Mouse (Mus musculus): ENCODE measurements around the gene Abhd2. TPM values are rescaled to one million over a fixed set of nuclear protein-coding genes. Genes with fewer than 3 reads are reported as not detected.

The Abhd2 gene
- total RNA-seq, 2 experiments from 2014 or later: 107 to 115 TPM

GRCm38 (mm10) chr7:79311420-79311988, 38.5 kb downstream of the Abhd2 start:
- intact Hi-C loops (cut with DNase I): loop anchor here (5.0 kb wide), 1 partner anchor 36 kb away; no protein-coding TSS in a partner anchor
- DNase-seq (ENCODE audit: low spot score in 2 of 2): no peak

DNA sequence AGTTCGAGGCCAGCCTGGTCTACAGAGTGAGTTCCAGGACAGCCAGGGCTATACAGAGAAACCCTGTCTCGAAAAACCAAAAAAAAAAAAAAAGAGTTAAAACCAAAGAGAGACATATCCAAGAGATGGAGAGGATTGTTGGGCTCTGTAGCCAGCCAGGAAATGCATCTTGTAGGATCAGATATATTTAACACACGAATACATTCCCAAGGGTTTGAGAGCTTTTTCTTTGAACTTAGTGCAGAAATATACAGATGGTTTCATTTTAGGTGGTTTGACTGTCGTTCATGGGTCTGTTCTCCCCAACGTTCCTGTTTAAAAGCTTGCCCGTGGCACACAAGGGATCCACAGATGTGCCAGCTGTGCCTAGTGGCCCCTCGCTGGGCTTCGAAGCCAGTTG, 39.2 kb downstream of the Abhd2 start:
- intact Hi-C loops (cut with DNase I): loop anchor here (5.0 kb wide), 1 partner anchor 35 kb away; no protein-coding TSS in a partner anchor
- DNase-seq (ENCODE audit: low spot score in 2 of 2): no peak

DNA sequence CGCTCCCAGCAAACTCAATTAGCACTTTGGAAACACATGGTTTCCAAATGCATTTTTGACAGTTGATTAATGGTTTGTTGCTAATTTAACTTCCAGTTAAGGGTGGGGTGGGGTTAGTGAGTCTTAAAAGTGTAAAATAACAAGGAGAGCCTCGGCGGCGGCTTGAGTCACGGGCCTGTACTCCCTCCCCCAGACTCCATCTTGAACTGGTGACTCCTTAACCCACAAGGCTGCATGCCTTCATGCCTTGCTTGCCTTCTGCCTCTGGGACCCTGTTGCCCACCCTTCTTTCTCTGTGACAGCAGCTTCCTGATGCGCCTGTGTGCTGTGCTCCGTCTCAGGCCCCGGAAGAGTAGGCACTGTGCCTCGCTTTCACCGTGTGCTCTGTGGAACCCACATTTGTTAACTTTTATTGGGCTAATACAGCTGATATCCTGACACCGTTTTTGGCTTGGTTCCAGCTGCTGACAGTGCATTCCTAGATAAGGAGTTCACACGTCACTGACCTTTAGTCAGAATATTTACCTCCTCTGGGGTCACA, 40.6 kb downstream of the Abhd2 start:
- intact Hi-C loops (cut with DNase I): loop anchor here (5.0 kb wide), 1 partner anchor 34 kb away; no protein-coding TSS in a partner anchor
- DNase-seq (ENCODE audit: low spot score in 2 of 2): no peak

- intact Hi-C loops (cut with DNase I): loop anchor here (5.0 kb wide), 1 partner anchor 33 kb away; no protein-coding TSS in a partner anchor
Measured at GRCm38 (mm10) chr7:79314517-79314916, 41.5 kb downstream of the Abhd2 start.

DNA sequence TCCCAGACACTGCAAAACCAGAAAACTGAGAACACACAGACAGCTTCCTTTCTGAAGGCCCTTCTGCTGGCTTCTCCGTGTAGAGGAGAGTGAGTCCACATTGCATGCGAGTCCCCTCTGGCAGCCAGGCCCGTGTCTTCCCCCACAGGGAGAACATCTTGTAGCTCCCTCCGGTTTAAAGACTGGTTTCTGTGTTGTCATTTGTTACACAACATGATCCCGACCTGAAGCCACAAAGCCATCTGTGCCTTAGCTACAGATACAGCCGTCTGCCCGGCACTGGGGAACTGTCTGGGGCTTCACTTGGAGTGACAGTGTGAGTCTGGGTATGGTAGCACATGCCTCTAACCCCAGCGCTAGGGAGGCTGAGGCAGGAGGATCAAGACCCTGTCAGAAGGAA, 42.1 kb downstream of the Abhd2 start:
- intact Hi-C loops (cut with DNase I): no loop called here
- no peak for DNase-seq (ENCODE audit: low spot score in 2 of 2)

More at GRCm38 (mm10) chr7:79314517-79314916, 41.5 kb downstream of the Abhd2 start:
- no peak for DNase-seq (ENCODE audit: low spot score in 2 of 2)

GRCm38 (mm10) chr7:79316069-79316695, 43.2 kb downstream of the Abhd2 start:
- no peak for DNase-seq (ENCODE audit: low spot score in 2 of 2)
- intact Hi-C loops (cut with DNase I): no loop called here

GRCm38 (mm10) chr7:79317576-79317975, 44.6 kb downstream of the Abhd2 start:
- intact Hi-C loops (cut with DNase I): no loop called here
- no peak for DNase-seq (ENCODE audit: low spot score in 2 of 2)

DNA sequence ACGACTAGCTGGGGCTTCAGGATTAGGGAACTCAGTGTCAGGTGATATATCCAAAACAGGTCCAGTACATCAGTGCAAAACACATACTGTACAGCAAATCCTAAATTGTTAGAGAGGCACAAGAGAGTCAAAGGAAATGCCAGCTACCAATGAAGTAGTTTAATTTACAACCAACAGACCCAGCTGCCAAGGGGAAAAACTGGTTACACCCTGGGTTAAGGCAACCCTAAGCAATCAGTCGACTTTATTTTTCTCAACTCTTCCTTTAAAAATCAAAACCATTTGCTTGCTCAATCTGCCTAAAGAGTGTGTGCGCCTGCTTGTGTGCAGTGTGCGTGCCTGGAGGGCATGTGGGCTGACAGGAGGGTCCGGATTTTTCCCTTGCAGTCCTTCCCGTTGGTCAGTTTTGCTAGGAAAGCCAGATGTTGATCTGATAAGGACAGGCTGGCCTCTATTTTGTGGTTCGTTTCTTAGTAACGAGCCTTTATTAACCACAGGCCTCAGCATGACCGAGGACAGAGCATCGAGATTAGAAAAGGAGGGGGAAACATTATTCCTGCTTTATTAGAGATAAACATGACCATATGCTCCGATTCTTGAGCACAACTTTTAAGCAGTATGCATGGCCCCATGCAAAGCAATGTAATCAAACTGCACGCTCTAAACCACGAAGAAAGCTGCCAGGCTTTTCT, 45.3 kb downstream of the Abhd2 start:
- no peak for DNase-seq (ENCODE audit: low spot score in 2 of 2)
- intact Hi-C loops (cut with DNase I): no loop called here

GRCm38 (mm10) chr7:79323855-79324254, 50.9 kb downstream of the Abhd2 start:
- DNase-seq (ENCODE audit: low spot score in 2 of 2): no peak
- intact Hi-C loops (cut with DNase I): no loop called here

DNA sequence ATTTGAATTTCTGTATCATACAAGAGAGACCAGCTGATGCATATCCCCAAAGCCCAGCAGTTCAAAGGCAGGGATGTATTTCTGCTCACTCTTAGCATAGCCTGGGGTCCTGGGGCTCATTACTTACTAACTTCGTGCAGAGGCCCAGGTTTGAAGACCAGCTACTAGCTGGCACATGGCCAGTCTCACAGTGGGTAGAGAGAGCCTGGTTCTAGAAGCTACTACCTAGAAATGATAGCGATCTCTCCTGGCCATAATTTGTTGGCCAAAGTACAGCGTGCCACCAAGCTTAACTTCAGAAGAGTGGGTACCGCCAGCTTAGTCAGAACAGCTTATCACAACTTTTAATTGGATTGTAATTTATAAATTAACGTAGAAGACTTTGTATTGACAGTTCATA, 55.8 kb downstream of the Abhd2 start:
- no peak for DNase-seq (ENCODE audit: low spot score in 2 of 2)
- intact Hi-C loops (cut with DNase I): no loop called here

DNA sequence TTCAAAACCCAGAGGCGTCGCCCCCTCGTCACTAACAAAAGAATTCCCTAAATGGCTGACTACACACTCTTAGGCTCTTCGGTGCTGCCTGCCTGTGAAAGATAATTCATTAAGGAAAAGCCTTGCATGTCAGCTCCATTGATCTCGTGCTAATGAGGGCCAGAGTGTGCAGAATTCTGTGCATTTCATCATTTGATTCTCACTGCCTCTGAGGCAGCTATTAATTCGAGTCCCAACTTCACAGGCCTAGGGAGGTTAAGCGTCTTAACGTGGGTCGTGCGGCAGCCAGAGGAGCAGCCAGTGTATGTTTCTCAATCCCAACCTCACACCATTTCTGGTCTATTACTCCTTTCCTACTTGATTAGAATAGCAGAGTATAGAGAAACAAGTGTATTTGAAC, 58.2 kb downstream of the Abhd2 start:
- intact Hi-C loops (cut with DNase I): no loop called here
- DNase-seq (ENCODE audit: low spot score in 2 of 2): no peak

DNA sequence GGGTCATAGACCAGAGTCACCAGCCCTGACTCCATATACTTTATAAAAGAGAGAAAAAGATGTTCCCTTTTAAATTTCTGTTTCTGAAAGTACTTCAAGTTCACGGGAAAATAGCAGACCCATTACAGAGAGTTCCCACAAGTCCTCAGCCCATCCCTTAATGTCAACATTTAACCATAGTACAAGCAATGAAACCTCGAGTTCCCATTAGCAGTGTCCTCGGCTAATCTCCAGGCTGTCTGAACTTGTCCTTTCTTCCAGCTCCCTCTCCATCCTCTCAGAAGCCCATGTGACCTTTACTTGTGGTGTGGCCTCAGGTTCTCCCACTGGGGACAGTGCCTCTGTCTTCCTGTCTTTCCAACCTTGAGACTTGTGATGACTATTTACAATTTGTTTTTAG, 60.4 kb downstream of the Abhd2 start:
- intact Hi-C loops (cut with DNase I): no loop called here

DNA sequence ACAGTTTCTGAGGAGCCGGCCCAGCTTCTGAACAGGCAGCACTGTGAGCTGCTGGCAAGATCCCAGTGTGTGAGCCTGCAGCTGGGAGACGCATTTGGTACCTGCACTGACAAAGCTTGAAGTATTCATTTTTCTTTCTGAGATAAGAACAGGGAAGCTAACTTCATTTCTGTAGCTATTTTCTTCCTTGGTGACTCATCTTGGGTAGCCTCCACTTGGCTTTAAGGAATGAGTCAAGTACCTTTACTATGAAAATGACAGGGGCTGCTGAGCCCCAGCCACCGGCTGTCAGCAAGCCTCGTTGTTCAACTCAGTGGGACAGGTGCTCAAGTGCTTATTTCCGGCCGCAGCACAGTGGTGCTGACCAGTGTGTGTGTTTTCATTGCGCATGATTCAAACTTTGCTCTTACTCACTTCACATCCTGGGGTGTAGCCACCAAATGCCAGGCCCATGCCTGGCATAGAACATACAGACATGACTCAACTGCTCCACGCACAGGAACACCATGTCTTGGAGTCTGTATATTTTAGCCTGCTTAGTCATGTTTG, 63.4 kb downstream of the Abhd2 start:
- intact Hi-C loops (cut with DNase I): no loop called here

More for the DNA sequence above, 60.4 kb downstream of the Abhd2 start:
- DNase-seq (ENCODE audit: low spot score in 2 of 2): no peak

GRCm38 (mm10) chr7:79345902-79346301, 72.9 kb downstream of the Abhd2 start:
- intact Hi-C loops (cut with DNase I): loop anchor here (5.0 kb wide), 1 partner anchor 34 kb away; no protein-coding TSS in a partner anchor
- DNase-seq (ENCODE audit: low spot score in 2 of 2): no peak

More for the DNA sequence above, 63.4 kb downstream of the Abhd2 start:
- peak in 1 of 2 experiments; percentile 75 for DNase-seq (ENCODE audit: low spot score in 2 of 2)

DNA sequence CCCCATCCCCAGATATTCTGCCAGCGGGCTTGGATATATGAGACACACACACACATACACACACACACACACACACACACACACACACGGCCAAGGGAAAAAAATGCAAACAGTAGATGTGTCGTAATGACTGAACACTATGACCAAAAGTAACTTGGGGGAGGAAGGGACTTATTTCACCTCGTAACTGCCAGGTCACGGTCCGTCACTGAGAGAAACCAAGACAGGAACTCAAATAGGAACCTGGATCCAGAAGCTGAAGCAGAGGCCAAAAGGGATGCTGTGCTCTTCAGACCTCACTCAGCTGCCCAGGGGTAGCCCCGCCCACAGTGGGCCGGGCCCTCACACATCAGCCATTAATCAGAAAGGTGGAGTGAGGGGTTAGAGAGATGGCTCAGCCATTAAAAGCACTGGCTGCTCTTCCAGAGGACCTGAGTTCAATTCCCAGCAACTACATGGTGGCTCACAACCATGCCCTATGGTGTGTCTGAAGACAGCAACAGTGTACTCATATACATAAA, 73.6 kb downstream of the Abhd2 start:
- intact Hi-C loops (cut with DNase I): loop anchor here (5.0 kb wide), 1 partner anchor 34 kb away; no protein-coding TSS in a partner anchor
- no peak for DNase-seq (ENCODE audit: low spot score in 2 of 2)

DNA sequence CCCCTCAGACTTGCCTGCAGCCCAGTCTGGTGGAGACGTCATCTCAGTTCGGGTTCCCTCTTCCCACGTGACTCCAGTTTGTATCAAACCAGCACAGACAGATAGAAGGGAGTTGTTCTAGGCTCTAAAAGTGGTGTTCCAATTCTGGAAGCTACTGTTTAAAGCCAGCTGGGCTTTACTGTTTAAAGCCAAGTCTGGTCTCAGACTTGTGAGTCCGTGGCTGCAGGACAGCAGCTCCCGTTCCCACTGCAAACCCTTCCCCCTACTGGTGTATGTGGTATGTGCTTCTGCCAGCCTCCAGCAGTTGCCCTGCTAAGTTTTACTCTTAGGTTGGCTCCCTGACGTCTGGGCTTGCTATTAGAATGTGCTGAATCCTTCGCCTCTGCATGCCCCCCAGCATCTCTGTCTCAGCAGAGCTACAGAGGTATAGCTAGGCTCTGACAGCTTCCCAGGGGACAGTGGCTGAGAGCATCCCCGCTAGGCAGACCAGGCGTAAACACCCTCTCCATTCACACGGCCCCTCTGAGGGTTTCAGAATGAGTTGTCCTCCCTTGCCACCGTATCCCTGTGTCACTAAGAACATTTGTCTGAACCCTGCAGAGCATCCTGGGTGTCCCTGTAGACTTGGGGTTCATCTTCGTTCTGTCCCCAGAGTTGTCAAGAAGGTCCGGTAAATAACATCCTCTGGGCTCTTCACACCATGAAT, 74.3 kb downstream of the Abhd2 start:
- intact Hi-C loops (cut with DNase I): loop anchor here (5.0 kb wide), 1 partner anchor 35 kb away; no protein-coding TSS in a partner anchor
- DNase-seq (ENCODE audit: low spot score in 2 of 2): no peak

- intact Hi-C loops (cut with DNase I): loop anchor here (1.0 to 5.0 kb wide), 2 partner anchors 37 to 103 kb away; no protein-coding TSS in a partner anchor
- no peak for DNase-seq (ENCODE audit: low spot score in 2 of 2)
Measured at GRCm38 (mm10) chr7:79348816-79349215, 75.8 kb downstream of the Abhd2 start.

DNA sequence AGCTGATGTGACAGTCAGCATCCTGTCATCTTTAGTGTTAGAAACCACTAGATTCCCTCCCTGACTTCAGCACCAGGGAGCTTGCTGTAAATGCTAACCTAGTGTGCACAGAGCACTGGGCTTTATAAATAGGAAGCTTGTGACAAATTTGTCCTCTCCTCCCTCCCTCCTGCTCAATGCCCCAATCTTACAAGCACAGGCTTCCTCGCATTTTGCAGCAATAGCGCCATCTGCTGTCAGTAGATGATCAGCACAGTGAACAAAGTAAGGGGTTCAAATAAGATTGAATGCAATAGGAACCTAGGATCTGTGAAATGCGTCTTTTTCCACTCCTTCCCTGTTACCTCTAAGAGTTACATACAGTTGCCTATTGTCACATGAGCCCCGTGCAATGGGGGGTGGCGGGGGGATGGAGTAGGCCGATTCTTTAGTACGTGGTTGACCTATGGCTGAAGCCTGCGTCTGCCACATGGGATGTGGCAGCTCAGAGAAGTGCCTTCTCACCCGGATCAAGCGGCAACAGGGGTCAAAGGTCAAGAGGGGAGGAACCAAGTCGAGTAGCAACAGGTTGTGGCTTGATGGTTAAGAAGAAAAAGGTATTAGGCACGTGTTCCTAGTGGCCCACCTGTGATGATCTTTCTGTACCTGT, 76.9 kb downstream of the Abhd2 start:
- intact Hi-C loops (cut with DNase I): loop anchor here (1.0 to 5.0 kb wide), 4 partner anchors 38 to 208 kb away; no protein-coding TSS in a partner anchor
- peak; percentile 78 to 85 for DNase-seq (ENCODE audit: low spot score in 2 of 2)
